Mouse (Mus musculus) small intestine, adult 2 months (tissue): ENCODE data around the gene Cnmd.

Experiments
- CTCF ChIP-seq: fragments of 200-500 bp; IDR thresholded peaks from 2 replicates; pipeline ENCODE4 v1.5.1; 2012; ENCODE audit warnings: low read depth, mild to moderate bottlenecking, control low read depth, inconsistent platforms, low read length, moderate library complexity, mixed read lengths; ENCODE audit not compliant: insufficient replicate concordance, insufficient read length; ENCODE audit errors: extremely low read depth
- POLR2A ChIP-seq: fragments of 200-500 bp; IDR thresholded peaks from 2 replicates; pipeline ENCODE4 v1.6.1; 2012; ENCODE audit warnings: low read depth, mild to moderate bottlenecking, control low read depth, inconsistent platforms, low read length, moderate library complexity

DNA sequence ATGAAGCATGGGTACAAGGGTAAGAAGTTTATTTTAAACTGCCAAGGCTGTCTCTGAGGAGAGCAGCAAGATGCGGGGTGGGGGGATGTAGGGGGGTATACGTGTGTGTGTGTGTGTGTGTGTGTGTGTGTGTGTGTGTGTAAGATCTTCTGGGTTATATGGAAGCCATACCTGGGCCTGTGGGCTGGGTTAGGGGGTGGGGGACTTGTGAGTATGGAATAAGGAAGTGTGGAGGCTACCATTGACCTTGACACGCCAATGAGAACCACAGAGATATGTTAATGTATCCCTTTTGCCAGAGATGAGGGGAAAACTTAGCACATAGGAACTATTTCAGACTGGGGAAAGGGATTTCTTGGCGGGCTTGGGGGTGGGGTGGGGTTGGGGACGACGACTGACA is 72.6 kb downstream of the Cnmd start:
- TF ChIP-seq CTCF (no peak), POLR2A (no peak)
